Mouse (Mus musculus) thymus, postnatal 0 days (tissue): ENCODE results near the gene Dhx38. TPM values are rescaled to one million over a fixed set of nuclear protein-coding genes. Genes with fewer than 3 reads are reported as not detected.

Experiments used
- DNase-seq: peaks from one replicate; pipeline ENCODE4 v3.0.0-alpha.2; 2015; ENCODE audit warnings: low spot score
- polyA plus RNA-seq: library from polyadenylated mRNA; unstranded; fragments of >200 nt; fragmentation: Nextera tagmentation; extraction: Ambion mirVana; gene quantifications from 2 replicates; pipeline ENCODE4 v1.2.1, GENCODE M21; 2015

Dhx38 gene
- polyA plus RNA-seq = 18.7 and 18.8 TPM in 2 replicates

DNA sequence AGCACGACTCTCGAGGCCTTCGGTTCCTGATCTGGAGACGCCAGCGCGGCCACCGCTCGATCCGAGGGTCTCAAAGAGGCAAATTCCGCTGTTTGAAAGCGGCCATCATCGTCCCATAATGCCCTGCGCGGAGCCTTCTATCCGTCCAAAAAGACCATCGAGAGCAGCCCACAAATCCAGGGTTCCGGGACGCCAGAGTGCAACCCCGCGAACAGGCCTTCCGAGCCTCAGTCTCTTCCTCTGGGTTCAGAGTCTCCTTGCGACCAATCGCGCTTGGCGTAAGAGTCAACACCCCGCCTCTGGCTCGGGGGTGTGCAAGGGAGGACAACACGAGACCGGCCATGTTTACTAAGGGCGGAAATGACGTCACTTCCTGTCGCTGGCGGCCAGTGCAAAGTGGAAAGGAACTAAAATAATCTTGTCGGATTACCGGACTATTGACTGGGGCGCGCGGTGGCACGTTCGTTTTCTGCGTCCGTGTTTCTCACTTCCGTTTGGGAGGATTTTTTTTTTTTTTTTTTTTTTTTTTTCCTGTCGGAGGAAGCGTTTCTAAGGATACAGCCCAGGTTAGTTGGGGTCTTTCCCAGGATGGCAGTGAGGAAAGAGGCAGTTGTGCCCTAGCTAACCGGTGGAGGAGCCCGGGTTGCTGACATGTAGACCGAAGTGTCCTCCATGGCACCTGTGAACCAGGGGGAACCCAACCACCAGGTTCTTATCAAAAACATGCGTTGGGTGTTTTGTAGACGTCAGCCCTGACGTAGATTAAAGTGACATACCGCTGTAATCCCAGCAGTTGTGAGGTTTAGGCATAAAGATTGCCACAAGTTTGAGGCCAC lies at the start of gene Dhx38, which contains the start of gene Txnl4b:
Gene Dhx38 (minus strand): TSS at position 364 of the 836 bp plus-strand sequence.
Gene Txnl4b (plus strand): TSS at position 395 of the 836 bp plus-strand sequence.
- peak; percentile 100 for DNase-seq

DNA sequence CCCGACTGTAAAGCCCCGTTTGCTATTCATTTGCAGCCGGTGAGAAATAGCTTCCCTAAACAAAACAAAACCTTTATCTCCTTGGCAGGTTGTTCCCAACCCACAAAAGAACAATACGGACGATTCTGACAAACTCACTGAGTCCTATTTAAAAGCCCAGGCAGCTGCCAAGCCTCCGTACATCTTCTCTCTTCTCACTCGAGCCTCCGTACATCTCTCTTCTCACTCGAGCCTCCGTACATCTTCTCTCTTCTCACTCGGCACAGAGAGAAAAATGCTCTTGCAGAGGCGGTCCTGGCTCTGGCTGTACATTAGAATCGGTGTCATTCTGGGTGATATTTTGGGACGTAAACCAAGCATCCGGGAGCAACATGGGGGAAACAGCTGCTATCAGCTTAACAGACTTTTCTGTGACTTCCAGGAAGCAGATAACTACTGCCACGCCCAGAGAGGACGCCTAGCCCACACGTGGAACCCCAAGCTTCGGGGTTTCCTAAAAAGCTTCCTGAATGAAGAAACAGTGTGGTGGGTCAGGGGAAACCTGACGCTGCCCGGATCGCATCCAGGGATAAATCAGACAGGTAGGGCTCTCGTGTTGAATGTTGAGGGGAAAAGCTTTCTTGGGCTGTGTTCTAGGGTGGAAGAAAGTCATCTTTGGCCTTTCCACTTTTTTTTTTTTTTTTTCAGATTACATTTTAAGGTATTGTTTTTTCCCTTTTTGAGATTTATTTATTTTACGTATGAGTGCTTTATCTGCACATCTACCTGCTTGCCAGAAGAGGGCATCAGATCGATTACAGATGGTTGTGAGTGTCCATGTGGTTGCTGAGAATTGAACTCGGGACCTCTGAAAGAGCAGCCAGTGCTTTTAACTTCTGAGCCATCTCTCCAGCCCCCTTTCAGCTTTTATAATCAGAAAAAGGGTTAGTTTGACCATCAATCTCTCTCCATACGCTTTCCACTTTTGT lies 48.9 kb upstream of the Dhx38 start, which contains the start of gene Pkd1l3:
Gene Pkd1l3 (plus strand): TSS at position 275 of the 968 bp plus-strand sequence.
- DNase-seq = peak; percentile 38

DNA sequence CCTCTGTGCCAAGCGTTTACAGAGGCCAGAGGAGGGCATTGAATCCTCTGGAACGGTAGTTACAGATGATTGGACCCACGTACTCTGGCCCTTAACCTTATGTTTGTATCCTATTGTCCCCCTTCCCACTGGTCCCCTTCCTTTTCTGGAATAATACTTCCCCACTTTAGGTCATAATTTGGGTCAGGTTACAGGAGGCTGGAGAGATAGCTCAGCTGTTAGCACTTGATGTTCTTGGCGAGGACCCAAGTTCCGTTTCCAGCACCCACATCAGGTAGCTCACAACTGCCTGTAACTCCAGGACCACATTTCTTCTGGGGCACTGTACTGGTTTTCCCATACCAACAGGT lies 43.5 kb upstream of the Dhx38 start:
- DNase-seq = no peak

DNA sequence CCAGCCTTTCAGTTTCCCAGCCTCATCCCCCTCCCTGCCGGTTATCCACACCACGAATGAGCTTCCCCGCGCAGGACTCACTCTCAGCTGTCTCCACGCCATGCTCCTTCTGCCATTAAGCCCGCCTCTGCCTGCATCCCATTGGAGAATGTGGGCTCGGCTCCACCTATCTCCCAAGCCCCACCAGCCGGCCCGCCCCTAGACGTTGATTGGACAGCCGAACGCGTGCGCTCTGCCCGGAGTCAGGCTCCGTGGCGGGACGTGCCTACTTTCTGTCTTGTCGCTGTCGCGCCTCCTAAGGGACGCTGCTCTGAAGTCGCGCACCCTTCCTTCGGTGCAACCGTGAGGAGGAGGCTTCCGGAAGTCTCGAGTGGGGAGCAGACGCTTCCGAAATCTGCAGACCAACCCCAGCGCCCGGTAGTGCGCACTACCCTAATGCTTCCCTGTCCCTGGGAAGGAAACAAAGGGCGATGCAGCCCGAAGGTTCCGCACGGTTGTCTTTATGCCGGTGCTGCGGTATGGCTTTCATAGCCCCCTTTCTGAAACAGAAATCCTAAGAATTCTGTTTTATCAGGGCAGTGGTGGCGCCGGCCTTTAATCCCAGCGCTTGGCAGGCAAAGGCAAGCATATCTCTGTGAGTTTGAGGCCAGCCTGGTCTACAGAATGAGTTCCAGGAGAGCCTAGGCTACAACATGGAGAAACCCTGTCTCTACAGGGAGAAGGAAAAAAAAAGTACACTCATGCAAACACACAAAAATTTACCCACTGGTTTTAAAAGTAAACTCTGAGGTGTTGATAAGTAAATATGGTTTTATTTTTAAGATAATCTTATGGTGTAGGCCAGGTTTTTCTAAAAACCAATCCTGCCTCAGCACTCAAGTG lies 42.9 kb upstream of the Dhx38 start, which contains the start of gene Dhodh:
Gene Dhodh (minus strand): TSS at position 403 of the 882 bp plus-strand sequence.
- peak; percentile 98 for DNase-seq

DNA sequence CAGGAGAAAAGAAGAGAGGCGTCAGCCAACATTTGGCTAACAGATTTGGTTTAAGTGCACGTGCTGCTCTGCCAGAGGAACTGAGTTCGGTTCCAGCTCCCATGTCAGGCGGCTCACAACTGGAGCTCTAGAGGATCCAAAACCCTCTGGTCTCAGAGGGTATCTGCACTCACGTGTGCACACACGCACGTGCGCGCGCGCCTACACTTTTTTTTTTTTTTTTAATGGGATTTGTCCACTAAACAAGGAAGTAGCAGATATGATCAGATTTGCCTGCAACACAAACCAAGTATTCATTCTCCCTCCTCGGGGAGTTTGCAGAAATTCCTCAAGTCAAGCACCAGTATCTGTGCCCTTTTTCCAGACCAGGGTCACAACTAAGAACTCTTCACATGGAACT lies 42.0 kb upstream of the Dhx38 start:
- peak; percentile 3 for DNase-seq

DNA sequence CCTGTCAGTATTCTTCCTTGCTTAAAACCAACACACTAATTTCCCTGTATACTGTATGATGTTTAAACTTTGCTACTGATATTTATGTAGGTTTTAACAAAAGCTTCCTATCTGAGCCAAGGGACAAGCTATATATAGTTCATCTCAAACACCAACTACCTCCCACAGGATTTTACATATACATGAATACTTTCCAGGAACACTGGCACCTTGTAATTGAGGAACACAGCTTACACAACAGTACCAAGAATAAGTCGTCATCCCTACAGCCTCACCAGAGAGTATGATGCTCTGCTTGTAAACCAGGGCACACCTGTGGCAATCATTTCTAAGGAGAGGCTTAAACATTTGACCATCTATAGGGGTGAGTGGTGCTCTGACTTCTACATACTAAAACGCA lies 41.1 kb upstream of the Dhx38 start:
- DNase-seq = no peak

DNA sequence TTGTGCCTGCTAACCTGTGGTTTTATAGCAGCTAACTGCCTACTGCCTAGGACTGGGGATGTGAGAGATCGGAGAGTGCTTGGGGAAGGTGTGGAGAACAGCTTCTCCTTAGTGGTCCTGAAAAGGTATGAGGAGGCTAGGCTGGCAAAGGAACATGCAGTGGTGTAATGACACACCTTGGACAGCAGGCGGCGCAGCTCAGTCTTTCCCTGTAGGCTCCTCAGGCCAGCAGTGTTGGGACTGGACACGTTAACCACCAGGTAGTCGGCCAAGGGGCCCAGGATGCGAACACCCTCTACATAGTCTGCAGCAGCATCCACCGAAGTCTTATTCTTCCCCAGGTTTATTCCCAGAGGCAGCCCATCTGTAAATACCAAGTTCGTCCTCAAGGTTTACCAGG lies 30.2 kb upstream of the Dhx38 start:
- peak; percentile 57 for DNase-seq

DNA sequence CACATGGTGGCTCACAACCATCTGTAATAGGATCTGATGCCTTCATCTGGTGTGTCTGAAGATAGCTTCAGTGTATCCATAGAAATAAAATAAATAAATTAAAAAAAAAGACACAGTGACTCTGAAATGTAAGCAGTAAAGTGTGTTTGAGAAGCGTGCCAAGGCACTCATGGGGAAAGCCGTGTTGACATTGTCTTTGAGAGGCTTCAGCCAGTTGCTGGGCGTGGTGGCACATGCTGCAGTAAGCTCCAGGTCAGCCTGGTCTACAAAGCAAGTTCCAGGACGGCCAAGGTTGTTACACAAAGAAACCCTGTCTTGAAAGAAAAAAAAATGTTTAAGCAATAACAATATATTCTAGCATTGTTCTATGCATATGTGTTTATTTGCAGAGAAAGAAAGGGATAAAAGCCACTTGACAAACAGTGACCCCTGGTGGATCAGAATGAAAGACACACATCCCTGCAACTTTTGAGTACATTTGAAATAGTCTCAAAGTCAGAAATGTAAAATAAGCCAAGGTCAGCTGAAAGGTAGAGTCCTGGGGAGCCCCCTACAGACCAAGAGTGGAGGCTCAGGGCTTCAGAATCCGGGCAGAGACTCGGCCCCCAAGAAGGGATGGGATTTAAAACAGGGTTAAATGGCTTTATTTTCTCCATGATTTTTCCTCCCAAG lies 27.6 kb upstream of the Dhx38 start:
- peak; percentile 61 for DNase-seq

DNA sequence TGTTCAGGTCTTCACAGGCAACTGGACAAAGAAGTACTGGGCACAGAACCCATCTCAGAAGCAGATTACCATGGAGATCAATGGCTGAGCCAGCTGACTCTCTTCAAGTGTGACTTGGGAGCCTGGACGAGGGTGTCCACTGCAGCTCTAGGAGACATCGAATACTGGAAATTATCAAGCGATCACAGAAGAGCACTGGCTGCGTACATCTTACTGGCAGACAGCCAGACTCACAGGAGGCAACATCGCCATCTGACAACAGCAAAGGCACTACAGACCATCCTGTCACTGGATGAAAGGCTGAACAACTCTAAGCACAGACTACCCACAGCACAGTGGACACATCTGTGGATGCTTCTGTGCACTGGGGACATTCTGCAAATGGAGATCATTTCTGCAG lies 26.5 kb upstream of the Dhx38 start:
- no peak for DNase-seq

DNA sequence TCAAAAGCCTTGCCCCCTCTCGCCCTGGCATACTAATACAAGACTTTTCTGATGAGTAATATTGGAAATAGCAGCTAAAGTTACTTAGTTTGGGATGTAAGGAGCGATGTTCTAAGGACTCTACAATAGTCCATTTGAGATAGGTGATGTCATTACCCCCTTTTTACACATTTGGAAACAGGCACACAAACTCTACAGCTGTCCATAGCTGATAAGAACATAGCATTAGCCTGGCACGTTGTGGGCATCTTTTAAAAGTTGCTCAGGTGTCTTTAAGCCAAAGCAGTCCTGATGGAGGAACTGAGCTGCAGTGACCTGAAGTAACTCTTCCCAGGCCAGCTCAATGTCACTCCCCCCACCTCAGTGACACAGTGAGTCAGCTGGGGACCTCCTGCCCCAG lies 25.7 kb upstream of the Dhx38 start:
- no peak for DNase-seq

DNA sequence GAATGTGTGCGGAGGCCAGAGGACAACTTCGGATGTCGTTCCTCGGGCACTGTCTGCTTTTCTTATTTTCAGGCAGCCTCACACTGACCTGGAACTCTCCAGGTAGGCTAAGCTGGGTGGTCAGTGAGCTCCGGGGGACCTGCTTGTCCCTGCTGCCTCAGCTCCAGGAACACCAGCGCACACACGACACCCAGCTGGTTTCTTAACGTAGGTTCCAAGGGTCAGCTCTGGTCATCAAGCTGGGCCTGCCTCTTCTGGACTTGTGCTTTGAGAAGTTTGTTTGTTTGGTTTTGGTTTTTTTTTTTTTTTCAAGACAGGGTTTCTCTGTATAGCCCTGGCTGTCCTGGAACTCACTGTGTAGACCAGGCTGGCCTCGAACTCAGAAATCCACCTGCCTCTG lies 25.2 kb upstream of the Dhx38 start:
- no peak for DNase-seq

DNA sequence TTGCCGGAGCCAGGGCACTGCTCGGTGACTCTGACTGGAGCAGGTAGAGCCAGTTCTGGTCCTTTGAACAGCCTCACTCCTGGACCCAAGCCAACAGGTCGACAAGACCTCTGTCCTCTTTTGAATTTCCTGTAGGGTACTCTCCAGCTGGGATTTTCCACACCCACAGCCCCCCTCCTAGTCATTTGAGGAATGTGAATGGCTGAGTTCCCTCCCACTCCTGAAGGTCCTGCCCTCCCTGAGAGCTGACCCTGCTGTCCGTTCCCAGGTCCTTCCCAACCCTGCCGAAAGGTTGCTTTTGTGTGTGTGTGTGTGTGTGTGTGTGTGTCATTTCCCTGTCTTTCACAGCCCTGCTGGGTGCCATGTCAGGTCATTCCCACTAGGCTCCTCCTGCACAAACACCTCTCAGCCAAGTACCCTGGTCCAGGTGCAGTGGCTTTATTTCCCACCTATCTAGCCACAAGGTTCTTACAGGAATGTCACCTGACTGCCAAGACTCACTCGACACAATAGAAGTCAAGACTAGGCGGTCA lies 21.4 kb upstream of the Dhx38 start:
- no peak for DNase-seq

DNA sequence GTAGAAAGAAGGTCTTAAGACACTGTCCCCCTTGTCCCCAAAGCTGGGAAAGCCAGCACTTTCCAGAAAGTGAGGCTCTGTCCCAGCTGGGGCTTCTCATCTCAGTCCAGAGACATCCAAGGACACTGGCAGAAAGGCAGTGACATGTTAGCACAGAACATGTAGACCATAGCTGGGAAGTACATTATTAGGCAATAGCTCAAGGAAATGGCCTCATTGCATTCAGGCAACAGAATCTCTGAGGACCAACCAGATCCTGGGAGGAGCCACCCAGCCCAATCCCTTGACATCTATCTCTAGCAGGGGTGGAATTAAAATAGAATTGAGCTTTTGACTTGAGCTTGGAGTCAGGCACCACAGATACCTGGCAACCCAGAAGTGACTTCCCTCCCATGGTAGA lies 20.0 kb upstream of the Dhx38 start:
- no peak for DNase-seq

DNA sequence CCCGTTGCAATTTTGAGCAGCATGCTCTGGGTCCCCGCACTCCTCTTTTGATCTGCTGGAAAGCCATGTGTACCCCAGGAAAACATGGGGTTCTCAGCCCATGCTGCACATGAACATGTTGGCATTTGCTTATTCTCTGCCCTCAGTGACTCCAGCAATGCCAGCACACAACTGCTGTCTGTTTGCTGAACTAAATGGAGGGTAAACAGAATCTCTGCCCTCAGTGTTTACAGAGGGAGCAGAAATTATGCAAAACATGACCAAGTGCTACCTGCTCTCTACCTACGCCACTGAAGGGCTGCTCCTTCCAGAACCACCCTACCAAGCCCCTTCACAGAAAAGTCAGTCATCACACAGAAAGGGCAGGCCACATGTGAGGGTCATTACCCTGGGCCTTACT lies 19.2 kb upstream of the Dhx38 start:
- no peak for DNase-seq

DNA sequence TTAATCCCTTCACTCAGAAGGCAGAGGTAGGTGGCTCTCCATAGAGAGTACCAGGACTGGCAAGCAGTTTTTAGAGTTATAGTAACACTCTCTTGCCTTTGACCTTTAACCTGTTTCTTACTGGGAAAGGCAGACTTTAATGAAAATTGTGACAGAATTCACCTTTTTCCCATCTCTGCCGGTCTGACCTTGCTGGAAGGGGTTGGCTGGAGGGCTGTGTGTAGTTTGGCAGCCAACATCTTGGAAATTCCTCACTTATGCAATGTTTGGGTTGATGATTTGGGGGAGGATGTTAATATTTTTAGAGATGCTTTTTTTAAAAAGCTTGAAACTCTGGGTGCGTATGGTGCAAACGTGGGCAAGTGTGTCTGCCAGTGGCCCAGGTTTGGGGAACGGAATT lies 18.6 kb upstream of the Dhx38 start:
- no peak for DNase-seq

DNA sequence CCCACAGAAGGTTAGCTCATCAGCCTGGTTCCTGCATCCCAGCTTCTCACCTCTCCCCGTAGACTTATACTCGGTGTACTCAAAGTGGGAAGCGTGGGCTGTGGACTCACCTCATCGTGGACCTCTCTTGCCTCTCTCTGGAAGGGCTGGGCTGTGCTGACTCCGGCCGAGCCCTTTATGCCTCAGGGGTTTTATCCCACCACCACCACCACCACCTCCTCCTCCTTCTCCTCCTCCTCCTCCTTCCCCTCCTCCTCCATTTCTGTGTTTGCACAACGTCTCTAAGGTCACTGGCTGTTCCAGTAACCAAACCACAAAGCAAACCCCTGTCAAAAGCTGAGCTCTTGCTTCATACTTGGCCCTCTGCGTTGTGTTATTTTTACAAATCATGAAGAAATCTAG lies 13.2 kb upstream of the Dhx38 start, which contains the start of gene Hp:
Gene Hp (minus strand): TSS at position 273 of the 402 bp plus-strand sequence.
- no peak for DNase-seq

DNA sequence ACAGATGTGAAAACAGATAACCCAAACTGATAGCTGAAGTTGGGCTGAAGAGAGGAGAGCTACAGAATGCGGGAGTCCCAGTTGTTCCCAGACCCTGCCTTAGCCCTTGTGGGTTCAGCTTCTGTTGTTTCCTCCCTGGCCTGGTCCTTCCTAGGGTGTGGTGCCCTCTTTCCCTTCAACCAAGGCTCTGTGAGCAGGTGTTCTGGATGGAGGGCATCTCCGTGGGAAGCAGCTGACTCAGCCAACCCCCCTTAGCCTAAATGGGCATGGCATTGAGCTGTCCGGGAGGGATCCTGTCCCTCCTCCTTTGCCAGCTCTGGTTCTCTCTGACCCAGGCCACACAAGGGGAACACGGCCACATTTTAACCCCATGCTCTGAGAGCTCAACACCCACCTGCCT lies 10.7 kb upstream of the Dhx38 start:
- DNase-seq = no peak

DNA sequence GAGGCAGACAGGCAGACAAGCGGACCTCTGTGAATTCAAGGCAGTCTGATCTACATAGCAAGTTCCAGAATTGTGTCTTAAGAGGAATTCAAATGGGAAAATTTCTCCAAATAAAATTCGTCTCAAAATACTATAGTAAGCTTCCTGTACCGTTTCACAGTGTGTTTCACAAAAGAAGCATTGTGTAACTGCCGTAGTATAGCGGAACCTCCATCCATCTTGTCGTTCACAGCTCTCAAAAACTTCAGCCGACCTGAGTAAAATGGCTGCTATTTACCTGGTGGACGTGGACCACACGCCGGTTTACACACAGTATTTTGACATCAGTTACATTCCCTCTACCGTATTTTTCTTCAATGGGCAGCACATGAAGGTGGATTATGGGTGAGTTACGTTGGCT lies 5.5 kb upstream of the Dhx38 start:
- no peak for DNase-seq

DNA sequence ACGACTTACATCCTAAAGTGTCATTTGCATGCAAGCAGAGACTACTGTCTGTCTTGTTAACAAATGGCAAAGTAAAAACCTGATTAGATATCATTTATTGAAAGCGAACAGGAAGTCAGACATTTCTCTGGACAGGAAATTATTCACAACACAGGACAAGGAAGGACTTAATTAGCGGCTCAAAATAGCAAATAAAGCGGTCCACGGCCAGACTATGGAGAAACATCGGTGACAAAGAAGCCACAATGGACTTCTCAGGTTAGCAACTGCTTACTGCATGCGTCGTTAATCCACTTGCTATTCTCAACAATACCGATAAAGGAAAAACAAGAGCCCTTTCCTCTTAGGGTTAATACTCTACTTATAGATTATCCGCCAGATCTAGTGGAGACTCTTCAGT lies 895 bp downstream of the Dhx38 start:
- no peak for DNase-seq

DNA sequence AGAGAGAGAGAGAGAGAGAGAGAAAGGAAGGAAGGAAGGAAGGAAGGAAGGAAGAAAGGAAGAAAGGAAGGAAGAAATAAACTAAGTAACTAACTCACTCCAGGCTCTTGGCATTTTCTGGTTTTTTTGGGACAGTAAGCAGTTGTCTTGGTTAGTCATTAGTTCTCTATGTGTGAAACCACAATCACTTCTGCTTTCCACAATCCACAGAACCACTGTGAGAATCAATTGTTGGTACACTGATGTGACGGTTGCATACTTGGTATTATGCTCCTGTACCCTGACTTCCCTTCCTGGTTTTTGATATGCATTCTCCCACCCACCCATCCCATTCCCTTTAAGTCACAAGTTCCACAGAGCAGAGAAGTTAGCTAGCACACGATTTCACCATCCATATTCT lies 1.8 kb downstream of the Dhx38 start:
- DNase-seq = no peak
